Mouse (Mus musculus): Measurements from ENCODE around the gene Ints1.

The Ints1 gene

GRCm38 (mm10) chr5:139775216-139775926 lies at the start of gene Ints1:
Gene Ints1, minus strand, starts transcription at chr5:139775674.
- DNase-seq: peak; percentile 97

GRCm38 (mm10) chr5:139824531-139824930 lies 49.1 kb upstream of the Ints1 start:
- no peak for DNase-seq

DNA sequence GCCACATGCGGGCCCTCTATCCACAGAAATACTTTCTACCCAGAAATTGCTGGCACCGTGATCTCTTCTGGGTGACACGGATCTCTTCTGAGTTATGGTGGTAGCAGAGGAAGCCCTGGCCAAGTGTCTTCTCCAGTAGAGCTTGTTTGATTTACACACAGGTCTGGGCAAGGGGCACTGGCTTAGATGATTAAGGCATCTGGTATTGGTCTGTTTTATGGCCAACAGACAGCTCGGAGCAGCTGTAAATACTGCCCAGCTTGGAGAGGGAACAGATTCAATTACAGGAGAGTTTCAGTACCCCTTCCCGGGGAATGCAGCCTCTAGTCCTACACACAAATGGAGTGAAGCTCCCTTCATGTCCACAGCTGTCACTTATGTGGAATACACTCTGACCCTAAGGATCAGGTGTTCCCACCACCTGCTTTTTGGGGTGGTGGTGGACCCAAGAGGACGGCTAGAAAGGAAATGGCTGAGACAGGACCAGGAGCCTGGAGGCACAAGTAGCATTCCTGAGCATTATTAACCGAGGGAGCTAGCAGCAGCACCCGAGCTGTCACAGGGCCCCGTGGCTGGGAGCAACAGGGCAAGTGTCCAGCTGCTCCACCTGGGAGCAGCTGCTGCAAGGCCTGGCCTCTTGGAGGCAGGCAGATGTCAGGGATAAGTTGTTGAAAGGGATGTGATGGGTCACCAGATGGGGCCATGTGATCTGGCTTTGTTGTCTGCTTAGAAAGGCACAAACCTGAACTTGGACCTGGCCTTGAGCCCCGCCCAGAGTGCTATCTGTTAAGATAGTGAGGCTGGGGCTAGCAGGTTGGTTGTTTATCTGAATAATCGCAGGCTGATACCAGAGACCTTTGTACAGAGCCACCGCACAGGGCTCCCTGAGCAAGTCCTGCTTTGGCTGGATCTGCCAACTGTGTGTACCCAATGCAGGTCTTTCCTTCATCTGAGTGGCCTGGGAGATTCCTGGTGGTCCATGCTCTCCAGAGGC lies 46.3 kb upstream of the Ints1 start:
- DNase-seq: no peak

DNA sequence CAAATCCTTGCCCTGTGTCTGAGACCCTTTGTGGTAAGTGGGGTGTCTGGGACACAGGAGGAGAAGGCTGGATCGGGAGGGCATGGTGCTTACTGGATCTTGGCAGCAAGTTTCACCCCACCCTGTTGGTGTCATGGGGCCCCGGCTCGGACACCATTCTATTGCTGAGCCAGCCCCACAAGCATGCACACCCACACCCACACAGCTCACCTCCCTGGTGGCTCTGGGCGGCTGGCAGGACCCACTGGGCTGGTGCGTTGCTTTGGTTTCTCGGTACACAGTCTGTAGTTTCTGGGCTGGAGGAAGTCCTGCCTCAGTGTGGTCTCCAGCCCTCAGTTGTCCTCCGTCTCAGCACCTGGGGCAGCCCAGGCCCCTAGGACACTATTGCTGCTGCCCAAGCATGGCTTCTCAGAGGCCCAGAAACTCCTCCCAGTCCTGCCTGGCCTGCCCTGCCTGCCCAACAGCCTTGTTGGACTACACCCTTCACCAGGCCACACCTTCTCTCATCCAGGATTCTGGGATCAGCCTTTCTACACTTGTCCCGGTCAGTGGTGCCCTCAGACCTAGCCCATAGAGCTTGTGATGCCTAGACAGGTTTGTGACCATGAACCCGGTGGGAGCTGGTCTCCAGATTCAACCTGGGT lies 44.2 kb upstream of the Ints1 start, which contains the start of gene Tmem184a:
Gene Tmem184a (minus strand): TSS at position 380 of the 644 bp plus-strand sequence.
- no peak for DNase-seq

- DNase-seq: peak; percentile 49
These were observed 43.3 kb upstream of the Ints1 start for GRCm38 (mm10) chr5:139818801-139819200.

GRCm38 (mm10) chr5:139818056-139818455 lies 42.6 kb upstream of the Ints1 start:
- DNase-seq: no peak

GRCm38 (mm10) chr5:139817292-139817691 lies 41.8 kb upstream of the Ints1 start:
- no peak for DNase-seq

GRCm38 (mm10) chr5:139816445-139816844 lies 41.0 kb upstream of the Ints1 start:
- DNase-seq: no peak

DNA sequence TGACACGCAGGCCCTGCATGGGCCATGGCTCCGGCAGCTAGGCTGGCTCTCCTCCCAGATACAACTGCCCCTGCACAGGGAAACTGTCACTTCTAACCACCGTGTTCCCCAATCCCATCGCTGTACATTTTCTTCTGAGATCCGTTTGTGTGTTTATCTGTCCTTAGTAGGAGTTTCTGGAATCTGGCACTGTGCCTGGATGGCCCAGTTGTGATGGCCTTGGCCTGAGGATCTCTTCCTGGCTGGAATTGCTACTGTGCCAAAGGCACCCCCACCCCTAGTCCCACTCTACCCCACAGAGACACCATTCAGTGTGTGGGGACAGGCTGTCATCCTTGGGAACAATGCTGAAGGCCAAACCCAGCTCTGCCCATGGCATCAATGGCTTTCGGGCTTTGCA lies 40.5 kb upstream of the Ints1 start:
- no peak for DNase-seq

DNA sequence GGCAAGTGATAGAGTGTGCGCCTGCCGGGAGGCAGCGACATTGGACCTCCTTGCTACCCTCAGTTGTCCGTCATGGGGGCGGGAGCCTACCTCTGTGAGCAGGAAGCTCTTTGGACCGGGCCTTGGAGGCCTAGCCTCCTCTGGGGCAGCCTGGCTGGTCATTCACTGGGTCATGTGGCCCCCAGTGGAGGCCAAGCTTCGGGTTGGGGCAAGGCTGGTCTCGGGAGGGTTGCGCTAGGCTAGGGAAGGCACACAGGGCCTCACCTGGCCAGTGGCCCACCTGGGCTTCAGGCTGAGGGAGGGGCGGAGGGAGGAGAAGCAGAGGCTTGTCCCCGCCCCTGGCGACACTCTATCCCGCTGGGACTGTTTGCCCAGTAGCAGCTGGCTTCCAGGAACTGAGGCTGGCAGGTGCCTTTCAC lies 38.5 kb upstream of the Ints1 start:
- peak; percentile 89 for DNase-seq

DNA sequence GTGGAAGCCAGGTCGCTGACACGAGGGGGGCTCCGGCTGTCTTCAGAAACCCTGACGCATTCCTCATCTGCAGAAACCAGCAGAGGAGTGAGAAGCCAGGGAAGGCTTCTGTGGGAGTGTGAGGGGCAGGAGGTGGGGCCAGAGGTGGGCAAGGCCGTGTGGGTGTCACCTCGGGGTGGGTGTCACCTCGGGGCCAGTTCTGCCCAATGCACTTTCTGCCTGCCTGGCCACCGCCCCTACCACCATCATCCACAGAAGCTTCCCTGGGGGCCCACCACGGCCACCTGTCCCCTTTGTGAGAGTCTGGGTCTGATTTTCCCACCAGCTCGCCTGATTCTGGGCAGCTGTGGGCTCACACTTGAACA lies 37.6 kb upstream of the Ints1 start:
- DNase-seq: no peak

DNA sequence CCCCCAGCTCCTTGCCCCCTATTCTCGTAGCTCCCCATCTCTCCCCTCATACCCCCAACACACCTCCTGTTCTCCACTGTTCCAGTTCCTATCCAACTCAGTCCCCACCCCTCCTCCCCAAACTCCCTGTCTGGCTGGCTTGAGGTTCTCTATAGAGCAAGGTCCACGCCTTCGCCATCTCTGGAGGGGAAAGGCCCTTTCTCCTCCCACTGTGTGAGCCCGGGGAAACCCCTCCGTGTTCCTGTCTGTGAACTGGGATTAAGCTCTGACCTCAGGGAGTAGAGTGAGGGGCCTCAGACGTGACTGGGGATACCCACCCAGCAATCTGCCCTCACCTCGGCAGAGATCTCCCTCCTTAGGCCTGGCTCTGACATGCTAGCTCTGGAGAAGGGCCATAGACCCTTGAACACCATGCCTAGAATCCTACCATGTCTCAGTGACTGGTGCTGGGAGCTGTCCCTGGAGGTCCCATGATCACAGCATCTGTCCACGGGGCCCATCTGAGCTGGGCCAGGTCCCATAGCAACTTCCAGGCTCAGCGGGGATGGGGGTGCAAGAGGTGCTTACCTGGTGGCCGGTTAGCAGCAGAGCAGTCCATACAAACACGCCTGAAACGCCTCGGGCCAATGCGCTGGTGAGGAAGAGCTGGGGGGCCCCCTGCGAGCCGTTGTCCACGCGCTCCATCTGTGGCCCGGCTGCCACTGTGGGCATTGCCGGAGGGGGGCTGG lies 37.1 kb upstream of the Ints1 start:
- DNase-seq: no peak

- DNase-seq: no peak
These were observed 36.4 kb upstream of the Ints1 start for GRCm38 (mm10) chr5:139811677-139812397.

DNA sequence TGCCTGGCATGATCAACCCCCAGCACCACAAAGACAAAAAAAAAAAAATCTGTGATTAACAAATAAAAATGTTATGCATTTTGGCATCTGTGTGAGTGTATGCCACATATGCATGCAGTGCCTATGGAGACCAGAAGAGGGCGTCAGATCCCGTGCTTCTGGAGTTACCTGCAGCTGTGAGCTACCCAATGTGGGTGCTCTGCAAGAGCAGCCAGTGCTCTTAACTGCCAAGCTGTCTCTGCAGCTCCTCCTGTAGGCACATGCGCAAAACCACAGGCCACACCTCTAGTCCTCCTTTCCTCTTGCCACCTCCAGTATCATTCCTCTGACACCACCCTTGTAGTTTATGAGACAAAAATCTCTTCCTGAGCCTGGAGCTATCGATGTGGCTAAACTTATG lies 33.9 kb upstream of the Ints1 start:
- no peak for DNase-seq

GRCm38 (mm10) chr5:139805924-139806323 lies 30.4 kb upstream of the Ints1 start:
- no peak for DNase-seq

GRCm38 (mm10) chr5:139804573-139805111 lies 29.2 kb upstream of the Ints1 start:
- DNase-seq: no peak

GRCm38 (mm10) chr5:139804107-139804551 lies 28.7 kb upstream of the Ints1 start:
- DNase-seq: no peak

- DNase-seq: peak; percentile 85
These were observed 28.2 kb upstream of the Ints1 start for GRCm38 (mm10) chr5:139803601-139804102.

DNA sequence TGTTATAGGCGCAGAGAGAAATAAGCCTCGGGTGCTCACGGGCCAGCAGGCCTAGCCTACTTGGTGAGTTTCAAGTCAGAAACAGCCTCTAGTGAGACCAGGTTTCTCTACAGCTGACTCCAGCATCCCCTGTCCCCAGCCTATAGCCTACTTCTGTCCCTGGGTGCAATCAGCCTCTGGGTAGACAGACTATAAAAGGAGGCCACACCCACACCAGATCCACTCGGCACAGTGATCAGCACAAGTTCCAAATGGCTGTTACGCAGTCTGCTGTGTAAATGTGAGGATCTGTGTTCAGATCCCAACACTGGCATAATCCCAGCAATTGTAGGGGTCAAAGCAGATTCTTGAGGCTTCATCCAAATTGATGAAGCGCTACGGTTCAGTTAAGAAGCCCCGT lies 27.7 kb upstream of the Ints1 start:
- DNase-seq: no peak

- no peak for DNase-seq
These were observed 26.4 kb upstream of the Ints1 start for GRCm38 (mm10) chr5:139801880-139802279.

GRCm38 (mm10) chr5:139801231-139801630 lies 25.8 kb upstream of the Ints1 start:
- no peak for DNase-seq
